Mouse (Mus musculus) kidney, embryonic 15.5 days (tissue): Measurements from ENCODE around the gene Lgr6. TPM values are rescaled to one million over a fixed set of nuclear protein-coding genes. Genes with fewer than 3 reads are reported as not detected.

Source experiments
- ATAC-seq: fragments of 200-750 bp; cut with Nextera tagmentation; replicated peaks from 2 replicates; pipeline ENCODE4 v1.8.0; 2017; ENCODE audit warnings: moderate TSS enrichment; ENCODE audit not compliant: low FRiP score
- H3K27ac ChIP-seq: fragments of 300-500 bp; sonication (generic); 2 replicates; pipeline ENCODE4 v1.5.1; 2015; ENCODE audit warnings: mild to moderate bottlenecking, inconsistent platforms
- H3K27me3 ChIP-seq: fragments of 300-500 bp; sonication (generic); 2 replicates; pipeline ENCODE4 v1.6.1; 2015; ENCODE audit warnings: inconsistent platforms
- H3K36me3 ChIP-seq: fragments of 300-500 bp; sonication (generic); 2 replicates; pipeline ENCODE4 v1.6.1; 2015; ENCODE audit warnings: inconsistent platforms
- H3K4me1 ChIP-seq: fragments of 300-500 bp; sonication (generic); 2 replicates; pipeline ENCODE4 v1.6.1; 2015; ENCODE audit warnings: inconsistent platforms
- H3K4me2 ChIP-seq: fragments of 300-500 bp; sonication (generic); 2 replicates; pipeline ENCODE4 v1.6.1; 2015; ENCODE audit warnings: moderate library complexity, mild to moderate bottlenecking, inconsistent platforms
- H3K4me3 ChIP-seq: fragments of 300-500 bp; sonication (generic); replicated peaks from 2 replicates; pipeline ENCODE4 v1.5.1; 2015; ENCODE audit warnings: mild to moderate bottlenecking, inconsistent platforms
- H3K9ac ChIP-seq: fragments of 300-500 bp; sonication (generic); 2 replicates; pipeline ENCODE4 v1.6.1; 2015; ENCODE audit warnings: mild to moderate bottlenecking, inconsistent platforms
- H3K9me3 ChIP-seq: fragments of 300-500 bp; sonication (generic); replicated peaks from 2 replicates; pipeline ENCODE4 v1.6.1; 2016; ENCODE audit warnings: inconsistent platforms
- WGBS: fragments of 180-500 bp; shearing (Covaris S2); methylation state at CpG from one replicate; pipeline ENCODE4 v1.1.7; 2015; ENCODE audit warnings: mixed read lengths; 5-methylcytosine and 5-hydroxymethylcytosine counted together
- polyA plus RNA-seq: library from polyadenylated mRNA; unstranded; fragments of >200 nt; fragmentation: Nextera tagmentation; extraction: Ambion mirVana; gene quantifications from 2 replicates; pipeline ENCODE4 v1.2.1, GENCODE M21; 2015

The Lgr6 gene
- polyA plus RNA-seq, 1 experiment from 2014 or later, result 1.1 TPM

DNA sequence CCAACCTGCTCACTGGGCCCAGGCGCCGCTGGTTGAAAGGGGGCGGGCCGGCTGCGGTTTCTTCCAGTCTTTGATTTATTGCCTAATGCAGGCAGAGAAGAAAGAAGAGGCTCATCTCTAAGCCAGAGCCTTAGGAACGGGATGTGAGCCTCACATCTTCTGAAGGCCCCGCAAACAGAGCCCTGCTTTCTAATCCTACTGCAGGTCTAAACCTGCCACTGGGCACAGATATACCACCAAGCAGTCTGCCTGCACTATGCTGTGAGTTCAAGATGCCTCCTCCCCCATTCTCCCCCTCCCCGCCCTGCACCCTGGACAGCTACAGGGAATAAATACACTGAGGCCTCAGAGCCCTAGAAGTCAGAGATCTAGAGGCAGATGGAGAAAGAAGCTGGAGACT is 35.2 kb downstream of the Lgr6 start:
- H3K9ac ChIP-seq, result no peak overlapping the region
- H3K9me3 ChIP-seq, result no peaks in the 10 kb centered on the region
- no peaks in the 10 kb centered on the region for H3K36me3 ChIP-seq
- ATAC-seq, result no peak
- H3K4me1 ChIP-seq, result 0 out of 2 replicates have a peak, but pooled peaks cover 4% of the 10 kb centered on the region
- 25% methylated on average over 8 of the region's 8 CpGs for WGBS
- H3K4me3 ChIP-seq, result no peak overlapping the region
- peaks cover 14% of the 10 kb centered on the region for H3K27me3 ChIP-seq
- H3K27ac ChIP-seq, result no peak overlapping the region
- no peak overlapping the region for H3K4me2 ChIP-seq

DNA sequence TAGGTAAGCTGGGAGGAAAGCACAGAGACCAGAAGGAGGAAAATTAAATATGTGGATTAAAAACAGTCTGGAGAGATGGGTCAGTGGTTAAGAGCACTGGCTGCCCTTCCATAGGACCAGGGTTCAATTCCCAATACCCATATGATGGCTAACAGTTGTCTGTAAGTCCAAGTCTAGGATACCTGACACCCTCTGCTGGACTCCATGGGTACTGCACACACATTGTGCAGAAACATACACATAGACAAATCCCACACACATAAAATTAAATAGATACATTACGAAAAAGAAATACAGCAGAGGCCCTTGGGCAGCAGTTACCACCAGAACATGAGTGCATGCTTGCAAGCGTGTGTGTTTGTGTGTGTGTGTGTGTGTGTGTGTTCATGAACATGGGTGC is 40.6 kb downstream of the Lgr6 start:
- Histone ChIP-seq H3K4me3 (no peak overlapping the region), H3K4me1 (no peaks in the 10 kb centered on the region), H3K27me3 (peaks cover 7% of the 10 kb centered on the region; the same call in 1 of the 2 replicates), H3K4me2 (no peak overlapping the region), H3K9ac (no peak overlapping the region), H3K27ac (no peak overlapping the region), H3K36me3 (no peaks in the 10 kb centered on the region), H3K9me3 (no peaks in the 10 kb centered on the region; the same call in 1 of the 2 replicates)
- WGBS, result 93% methylated on average over 2 of the region's 2 CpGs
- ATAC-seq, result no peak

DNA sequence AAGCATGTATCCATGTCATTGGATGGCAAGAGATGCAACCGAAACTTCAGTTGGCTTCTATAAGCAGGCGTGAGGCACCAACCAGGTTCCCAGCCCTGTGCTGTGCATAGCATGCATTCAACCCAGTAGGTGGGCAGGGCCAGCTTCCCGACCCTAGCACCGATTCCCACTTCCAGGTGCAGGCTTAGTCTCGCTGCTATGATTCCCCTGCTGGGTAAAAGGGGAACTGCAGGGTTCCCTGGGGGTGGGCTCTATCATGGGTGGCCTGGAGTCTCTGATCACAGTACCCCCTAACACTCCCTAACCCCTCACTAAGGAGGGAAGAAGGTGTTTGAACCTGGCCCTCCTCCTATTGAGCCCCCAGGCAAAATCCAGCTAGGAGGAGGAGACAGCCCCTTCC is 42.1 kb downstream of the Lgr6 start:
- H3K4me2 ChIP-seq, result no peak overlapping the region
- H3K27ac ChIP-seq, result no peak overlapping the region
- H3K4me3 ChIP-seq, result no peak overlapping the region
- H3K27me3 ChIP-seq, result no peaks in the 10 kb centered on the region; the same call in 1 of the 2 replicates
- no peak overlapping the region for H3K9ac ChIP-seq
- ATAC-seq, result no peak
- no peaks in the 10 kb centered on the region; the same call in 1 of the 2 replicates for H3K9me3 ChIP-seq
- 77% methylated on average over 5 of the region's 5 CpGs for WGBS
- H3K4me1 ChIP-seq, result peaks cover 4% of the 10 kb centered on the region; the same call in 1 of the 2 replicates
- H3K36me3 ChIP-seq, result no peaks in the 10 kb centered on the region

DNA sequence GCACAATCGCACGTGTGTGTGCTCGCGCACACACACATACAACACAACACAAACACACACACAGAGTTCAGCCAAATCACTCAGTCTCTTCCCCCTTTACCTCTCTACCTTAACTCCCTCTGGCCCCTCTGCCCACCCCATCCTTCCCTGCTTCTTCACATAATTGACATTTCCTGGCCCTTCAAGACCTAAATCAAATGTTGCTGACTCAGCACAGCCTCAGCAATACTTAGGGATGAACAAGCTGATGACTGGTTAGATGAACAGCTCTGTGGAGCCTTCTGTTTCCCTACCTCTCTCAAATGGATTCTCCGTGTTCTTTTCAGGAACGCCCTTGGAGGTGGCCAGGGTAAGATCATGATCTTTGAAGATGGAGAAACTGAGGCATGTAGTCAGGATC is 43.8 kb downstream of the Lgr6 start:
- ATAC-seq, result no peak
- H3K4me3 ChIP-seq, result no peak overlapping the region
- H3K4me2 ChIP-seq, result no peak overlapping the region
- 91% methylated on average over 6 of the region's 6 CpGs for WGBS
- H3K27me3 ChIP-seq, result no peaks in the 10 kb centered on the region; the same call in 1 of the 2 replicates
- no peak overlapping the region for H3K27ac ChIP-seq
- H3K9ac ChIP-seq, result no peak overlapping the region
- H3K36me3 ChIP-seq, result no peaks in the 10 kb centered on the region
- H3K9me3 ChIP-seq, result no peaks in the 10 kb centered on the region; the same call in 1 of the 2 replicates
- H3K4me1 ChIP-seq, result peaks cover 18% of the 10 kb centered on the region

DNA sequence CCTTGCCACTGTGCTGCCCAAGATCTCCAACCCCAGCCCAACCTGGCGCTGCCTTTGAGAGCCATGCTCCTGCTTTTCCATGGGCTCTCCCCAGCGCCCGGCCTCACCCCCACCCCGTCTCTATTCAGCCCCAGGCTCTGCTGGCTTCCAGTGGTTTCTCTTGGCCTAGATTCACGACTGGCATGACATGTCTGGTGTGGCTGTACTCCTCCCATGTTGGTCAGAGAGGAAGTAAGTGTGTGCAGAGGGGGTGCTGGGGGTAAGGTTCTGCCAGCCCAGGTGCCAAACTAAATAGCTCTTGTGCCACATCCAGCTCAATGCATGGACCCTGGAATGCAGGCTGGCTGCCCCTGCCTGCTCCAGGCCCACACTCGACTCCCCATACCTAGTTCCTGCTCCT is 44.9 kb downstream of the Lgr6 start:
- 84% methylated on average over 6 of the region's 6 CpGs for WGBS
- H3K9me3 ChIP-seq, result no peaks in the 10 kb centered on the region; the same call in 1 of the 2 replicates
- ATAC-seq, result no peak

DNA sequence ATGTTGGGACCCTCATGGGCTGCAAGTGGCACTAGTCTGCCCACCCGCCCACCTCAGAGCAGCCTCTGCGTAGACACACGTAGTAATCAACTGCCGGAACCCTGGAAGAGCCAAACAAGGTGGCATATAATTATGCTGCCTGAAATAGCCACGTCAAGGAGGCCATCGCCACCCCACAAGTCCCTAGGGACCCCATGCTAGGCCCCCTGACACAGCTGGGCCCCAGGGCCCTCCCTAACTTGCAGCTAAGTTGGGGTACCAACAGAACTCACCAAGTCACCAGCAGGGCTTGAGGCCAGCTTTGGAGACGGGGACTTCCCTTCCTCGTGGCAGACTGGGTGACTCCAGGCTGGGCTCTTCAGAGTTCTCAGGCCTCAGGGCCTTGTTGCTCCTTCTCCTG is 48.2 kb downstream of the Lgr6 start:
- Histone ChIP-seq H3K9me3 (no peaks in the 10 kb centered on the region), H3K36me3 (no peaks in the 10 kb centered on the region), H3K9ac (no peak overlapping the region), H3K4me3 (no peak overlapping the region), H3K27ac (no peak overlapping the region), H3K4me2 (no peak overlapping the region), H3K27me3 (no peaks in the 10 kb centered on the region; the same call in 1 of the 2 replicates), H3K4me1 (peaks cover 20% of the 10 kb centered on the region)
- 70% methylated on average over 8 of the region's 8 CpGs for WGBS
- ATAC-seq, result no peak

More for the DNA sequence above, 44.9 kb downstream of the Lgr6 start:
- Histone ChIP-seq H3K9ac (no peak overlapping the region), H3K4me1 (peaks cover 18% of the 10 kb centered on the region), H3K4me3 (no peak overlapping the region), H3K27me3 (no peaks in the 10 kb centered on the region; the same call in 1 of the 2 replicates), H3K27ac (no peak overlapping the region), H3K4me2 (no peak overlapping the region), H3K36me3 (no peaks in the 10 kb centered on the region)

DNA sequence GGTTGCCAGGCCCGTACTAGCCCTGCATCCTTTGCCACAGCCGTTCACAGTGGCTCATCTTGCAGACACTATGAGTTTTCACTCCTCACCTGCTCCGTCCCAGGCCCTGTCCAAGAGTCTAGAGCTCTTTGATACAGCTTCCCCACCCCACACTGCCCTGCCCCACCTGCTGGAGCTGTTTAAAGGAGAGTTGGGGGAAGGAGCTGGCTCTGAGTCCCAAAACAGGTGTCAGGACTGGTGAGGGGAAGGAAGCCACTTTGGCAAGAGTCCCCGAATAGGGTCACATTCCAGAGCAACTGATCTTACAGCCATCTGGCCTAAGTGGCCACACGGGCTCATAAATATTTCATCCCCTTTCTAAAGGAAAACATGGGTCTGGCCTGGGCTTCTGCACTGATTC is 51.0 kb downstream of the Lgr6 start:
- Histone ChIP-seq H3K4me2 (no peak overlapping the region), H3K9me3 (no peaks in the 10 kb centered on the region), H3K4me3 (no peak overlapping the region), H3K36me3 (no peaks in the 10 kb centered on the region), H3K27ac (no peak overlapping the region), H3K4me1 (peaks cover 22% of the 10 kb centered on the region), H3K9ac (no peak overlapping the region), H3K27me3 (no peaks in the 10 kb centered on the region; the same call in none of the 2 replicates)
- no peak for ATAC-seq
- WGBS, result 68% methylated on average over 5 of the region's 5 CpGs

DNA sequence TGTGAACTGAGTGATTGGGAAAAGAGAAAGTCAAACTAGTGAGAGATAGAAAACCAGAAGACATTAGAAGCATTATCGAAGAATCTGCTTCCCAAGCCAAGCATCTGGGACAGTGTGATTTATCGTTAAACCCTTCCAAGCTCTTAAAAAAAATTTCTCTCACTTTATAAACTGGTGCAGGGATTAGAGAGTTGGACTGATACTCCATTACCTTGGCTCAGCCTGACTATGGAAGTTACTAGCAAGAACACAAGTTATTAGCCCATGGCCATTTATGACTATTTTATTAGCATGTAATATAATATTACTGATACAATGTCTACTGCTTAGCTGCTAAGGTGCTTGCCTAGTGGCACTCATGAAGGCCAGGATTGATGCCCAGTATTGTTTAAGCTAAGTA is 60.6 kb downstream of the Lgr6 start:
- Histone ChIP-seq H3K4me2 (no peak overlapping the region), H3K9me3 (no peaks in the 10 kb centered on the region), H3K4me3 (no peak overlapping the region), H3K9ac (no peak overlapping the region), H3K27me3 (peaks cover 9% of the 10 kb centered on the region; the same call in 1 of the 2 replicates), H3K36me3 (no peaks in the 10 kb centered on the region), H3K27ac (no peak overlapping the region), H3K4me1 (peaks cover 8% of the 10 kb centered on the region)
- no peak for ATAC-seq
- 98% methylated on average over 2 of the region's 2 CpGs for WGBS

DNA sequence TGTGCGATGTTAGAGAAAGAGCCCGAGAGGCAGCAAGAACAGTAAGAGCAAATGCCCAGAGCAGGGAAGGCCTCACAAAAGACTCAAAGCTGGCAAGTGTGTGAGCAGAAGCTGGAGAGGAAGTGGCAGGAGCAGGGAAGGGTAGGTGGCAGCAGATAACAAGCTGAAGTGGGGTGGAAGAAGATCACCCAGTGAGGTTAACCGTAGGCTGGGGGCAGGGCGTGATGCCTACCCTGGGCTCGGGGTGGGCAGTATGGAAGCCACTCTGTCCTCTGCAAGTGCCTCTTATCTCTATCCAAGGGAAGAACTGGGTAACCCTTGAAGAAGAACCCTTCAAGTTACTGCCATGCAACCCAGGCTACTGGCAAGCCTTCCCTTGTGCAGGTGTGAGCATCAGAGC is 68.8 kb downstream of the Lgr6 start:
- Histone ChIP-seq H3K4me3 (no peak overlapping the region), H3K4me2 (no peak overlapping the region), H3K9ac (no peak overlapping the region), H3K27ac (no peak overlapping the region), H3K4me1 (no peaks in the 10 kb centered on the region), H3K36me3 (no peaks in the 10 kb centered on the region), H3K27me3 (peaks cover 17% of the 10 kb centered on the region; the same call in 1 of the 2 replicates), H3K9me3 (no peaks in the 10 kb centered on the region)
- 90% methylated on average over 5 of the region's 5 CpGs for WGBS
- no peak for ATAC-seq

DNA sequence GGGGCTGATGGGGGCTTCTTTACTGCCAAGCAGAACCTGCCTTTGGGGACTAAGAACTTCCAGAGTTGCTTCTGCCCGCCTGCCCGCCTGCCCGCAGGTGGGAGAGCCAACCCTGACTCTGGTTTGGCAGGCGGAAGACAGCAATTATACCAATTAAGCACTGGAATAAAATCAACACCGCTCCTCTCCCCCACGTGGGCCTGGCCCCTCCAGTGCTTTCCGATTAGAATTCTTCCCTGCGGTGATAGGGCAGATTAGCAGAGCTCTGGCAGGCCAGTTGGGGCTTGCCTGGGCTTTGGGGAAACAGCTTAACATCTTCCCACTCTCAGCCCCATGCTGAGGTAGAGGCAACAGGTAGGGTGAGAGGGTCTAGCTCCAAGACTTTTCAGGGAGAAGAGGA is 72.4 kb downstream of the Lgr6 start:
- WGBS, result 47% methylated on average over 8 of the region's 8 CpGs
- H3K9me3 ChIP-seq, result no peaks in the 10 kb centered on the region
- 0 out of 2 replicates have a peak, but pooled peaks cover 9% of the 10 kb centered on the region for H3K27me3 ChIP-seq
- no peak overlapping the region for H3K4me2 ChIP-seq
- no peak for ATAC-seq
- H3K9ac ChIP-seq, result no peak overlapping the region
- no peak overlapping the region for H3K4me3 ChIP-seq
- no peak overlapping the region for H3K27ac ChIP-seq
- H3K4me1 ChIP-seq, result no peaks in the 10 kb centered on the region
- no peaks in the 10 kb centered on the region for H3K36me3 ChIP-seq

DNA sequence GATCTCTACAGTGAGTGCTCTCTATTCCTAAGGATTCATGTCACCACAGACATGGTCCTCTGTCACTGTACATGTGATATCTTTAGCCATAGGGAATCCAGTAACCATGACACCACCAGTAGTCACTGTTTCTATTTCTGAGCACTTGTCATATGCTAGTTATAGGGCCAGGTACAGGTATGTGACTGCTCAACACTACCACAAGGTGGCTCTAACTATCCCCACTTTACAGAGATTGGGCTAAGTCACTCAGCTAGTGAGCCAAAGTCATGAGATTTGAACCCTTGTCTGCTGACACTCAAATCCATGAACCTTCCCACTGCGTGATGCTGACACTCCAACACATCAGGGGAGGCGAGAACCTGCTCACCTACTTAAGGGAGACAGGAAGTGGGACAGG is 75.0 kb downstream of the Lgr6 start:
- no peak for ATAC-seq
- no peaks in the 10 kb centered on the region for H3K9me3 ChIP-seq
- 85% methylated on average over 2 of the region's 2 CpGs for WGBS

DNA sequence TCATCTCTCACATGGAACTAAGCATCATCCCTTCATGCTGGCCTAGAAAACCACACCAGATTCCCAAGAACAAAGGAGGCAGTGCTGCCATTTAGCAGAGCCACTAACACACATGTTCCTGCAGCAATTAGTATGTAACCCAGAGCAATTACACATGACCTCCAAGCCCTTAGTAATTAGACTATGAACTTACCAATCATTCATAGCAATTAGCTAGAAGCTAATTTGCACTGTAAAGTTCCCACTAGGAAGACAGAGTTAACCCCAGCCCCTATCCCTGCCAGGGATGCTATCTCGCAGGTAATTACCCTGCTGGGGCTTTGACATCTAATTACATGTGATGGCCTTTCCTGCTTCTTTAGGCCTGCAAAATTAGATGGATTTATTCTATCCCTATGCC is 78.8 kb downstream of the Lgr6 start:
- Histone ChIP-seq H3K4me3 (no peak overlapping the region), H3K4me2 (no peak overlapping the region), H3K4me1 (peaks cover 10% of the 10 kb centered on the region), H3K9me3 (no peaks in the 10 kb centered on the region), H3K27ac (no peak overlapping the region), H3K27me3 (peaks cover 39% of the 10 kb centered on the region), H3K36me3 (no peaks in the 10 kb centered on the region), H3K9ac (no peak overlapping the region)
- 75% methylated on average over 1 of the region's 1 CpGs for WGBS
- ATAC-seq, result no peak

More for the DNA sequence above, 75.0 kb downstream of the Lgr6 start:
- no peak overlapping the region for H3K27ac ChIP-seq
- no peak overlapping the region for H3K9ac ChIP-seq
- H3K4me1 ChIP-seq, result no peaks in the 10 kb centered on the region
- no peak overlapping the region for H3K4me3 ChIP-seq
- no peak overlapping the region for H3K4me2 ChIP-seq
- no peaks in the 10 kb centered on the region for H3K36me3 ChIP-seq
- peaks cover 14% of the 10 kb centered on the region for H3K27me3 ChIP-seq

DNA sequence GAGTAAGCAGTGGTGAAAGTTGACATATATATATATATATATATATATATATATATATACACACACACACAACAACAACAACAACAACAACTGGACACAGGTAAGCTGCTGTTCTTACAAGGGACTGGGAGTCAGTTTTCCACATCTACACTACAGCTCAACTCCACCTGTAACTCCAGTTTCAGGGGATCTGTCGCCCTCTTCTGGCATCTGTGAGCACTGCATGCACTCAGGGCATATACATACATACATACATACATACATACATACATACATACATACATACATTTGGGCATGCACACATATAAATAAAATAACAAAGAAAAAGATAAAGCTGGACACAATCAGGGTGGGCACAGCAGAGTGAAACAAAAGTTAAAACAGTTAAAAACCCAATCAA is 81.5 kb downstream of the Lgr6 start:
- H3K4me2 ChIP-seq, result no peak overlapping the region
- peaks cover 37% of the 10 kb centered on the region for H3K4me1 ChIP-seq
- WGBS, result 81% methylated on average over 1 of the region's 1 CpGs
- ATAC-seq, result no peak
- H3K9ac ChIP-seq, result no peak overlapping the region
- H3K36me3 ChIP-seq, result no peaks in the 10 kb centered on the region
- no peak overlapping the region for H3K27ac ChIP-seq
- H3K4me3 ChIP-seq, result no peak overlapping the region
- H3K27me3 ChIP-seq, result peaks cover 53% of the 10 kb centered on the region
- no peaks in the 10 kb centered on the region for H3K9me3 ChIP-seq
